Mouse (Mus musculus) hindbrain, postnatal 0 days (tissue): Measurements from ENCODE around the gene 4930564D02Rik. TPM values are rescaled to one million over a fixed set of nuclear protein-coding genes. Genes with fewer than 3 reads are reported as not detected.

Experiments used
- ATAC-seq: fragments of 200-750 bp; cut with Nextera tagmentation; 2 replicates; pipeline ENCODE4 v1.8.0; 2017; ENCODE audit warnings: mild to moderate bottlenecking, moderate TSS enrichment, moderate library complexity
- DNase-seq: peaks from one replicate; pipeline ENCODE4 v3.0.0-alpha.2; 2015; ENCODE audit warnings: low spot score
- H3K27ac ChIP-seq: fragments of 300-500 bp; sonication (generic); 2 replicates; pipeline ENCODE4 v1.5.1; 2014; ENCODE audit warnings: mild to moderate bottlenecking
- H3K27me3 ChIP-seq: fragments of 300-500 bp; sonication (generic); 2 replicates; pipeline ENCODE4 v1.6.1; 2014; ENCODE audit warnings: low read length, mixed read lengths; ENCODE audit not compliant: insufficient read depth
- H3K36me3 ChIP-seq: fragments of 300-500 bp; sonication (generic); 2 replicates; pipeline ENCODE4 v1.6.1; 2014; ENCODE audit warnings: low read length, mixed read lengths; ENCODE audit not compliant: insufficient read depth
- H3K4me1 ChIP-seq: fragments of 300-500 bp; sonication (generic); 2 replicates; pipeline ENCODE4 v1.6.1; 2014; ENCODE audit warnings: antibody characterized with exemption, low read length, mixed read lengths; ENCODE audit not compliant: insufficient read depth
- H3K4me2 ChIP-seq: fragments of 300-500 bp; sonication (generic); 2 replicates; pipeline ENCODE4 v1.6.1; 2014; ENCODE audit warnings: low read depth, mild to moderate bottlenecking, low read length, moderate library complexity, mixed read lengths
- H3K4me3 ChIP-seq: fragments of 300-500 bp; sonication (generic); 2 replicates; pipeline ENCODE4 v1.5.1; 2014; ENCODE audit warnings: low read length
- H3K9ac ChIP-seq: fragments of 300-500 bp; sonication (generic); replicated peaks from 2 replicates; pipeline ENCODE4 v1.6.1; 2014; ENCODE audit warnings: mild to moderate bottlenecking, low read length, moderate library complexity, mixed read lengths
- H3K9me3 ChIP-seq: fragments of 300-500 bp; sonication (generic); 2 replicates; pipeline ENCODE4 v1.6.1; 2016; ENCODE audit warnings: low read length, mixed read lengths
- CTCF ChIP-seq: IDR thresholded peaks from 2 replicates; pipeline ENCODE4 v1.5.1; 2016; ENCODE audit warnings: antibody characterized with exemption, control low read depth, low read depth
- WGBS: fragments of 180-500 bp; shearing (Covaris S2); extraction: QIAGEN DNeasy Blood & Tissue Kit; methylation state at CpG from one replicate; pipeline ENCODE4 v1.1.7; 2014; 5-methylcytosine and 5-hydroxymethylcytosine counted together
- polyA plus RNA-seq: library from polyadenylated mRNA; unstranded; fragments of >200 nt; fragmentation: Nextera tagmentation; extraction: Ambion mirVana; gene quantifications from 2 replicates; pipeline ENCODE4 v1.2.1, GENCODE M21; 2015
- total RNA-seq: library from RNA; depleted of rRNA; stranded (reverse); fragments of >200 nt; gene quantifications from 2 replicates; pipeline ENCODE4 v1.2.3, GENCODE M21; 2014

The 4930564D02Rik gene
- total and polyA plus RNA-seq, 2 experiments from 2014 or later, result not detected

GRCm38 (mm10) chr3:105090981-105091380 lies 24.3 kb downstream of the 4930564D02Rik start:
- ATAC-seq (peak; percentile 86), DNase-seq (peak; percentile 64)
- no peaks in the 10 kb centered on the region for H3K4me1 ChIP-seq
- H3K36me3 ChIP-seq, result no peaks in the 10 kb centered on the region
- no peak overlapping the region for H3K4me3 ChIP-seq
- WGBS, result 33% methylated on average over 3 of the region's 3 CpGs
- no peak overlapping the region for H3K27ac ChIP-seq
- H3K9me3 ChIP-seq, result no peaks in the 10 kb centered on the region
- H3K27me3 ChIP-seq, result no peaks in the 10 kb centered on the region
- TF ChIP-seq CTCF, result peak; percentile 67
- no peak overlapping the region for H3K4me2 ChIP-seq
- no peak overlapping the region for H3K9ac ChIP-seq

GRCm38 (mm10) chr3:105092721-105093505 lies 26.3 kb downstream of the 4930564D02Rik start:
- H3K27ac ChIP-seq, result no peak overlapping the region
- no peak overlapping the region for H3K4me2 ChIP-seq
- TF ChIP-seq CTCF, result no peak
- no peaks in the 10 kb centered on the region for H3K4me1 ChIP-seq
- no peak for DNase-seq
- ATAC-seq, result no peak
- no peak overlapping the region for H3K4me3 ChIP-seq
- H3K9me3 ChIP-seq, result no peaks in the 10 kb centered on the region
- 48% methylated on average over 11 of the region's 11 CpGs for WGBS
- H3K36me3 ChIP-seq, result no peaks in the 10 kb centered on the region
- no peaks in the 10 kb centered on the region for H3K27me3 ChIP-seq
- no peak overlapping the region for H3K9ac ChIP-seq

DNA sequence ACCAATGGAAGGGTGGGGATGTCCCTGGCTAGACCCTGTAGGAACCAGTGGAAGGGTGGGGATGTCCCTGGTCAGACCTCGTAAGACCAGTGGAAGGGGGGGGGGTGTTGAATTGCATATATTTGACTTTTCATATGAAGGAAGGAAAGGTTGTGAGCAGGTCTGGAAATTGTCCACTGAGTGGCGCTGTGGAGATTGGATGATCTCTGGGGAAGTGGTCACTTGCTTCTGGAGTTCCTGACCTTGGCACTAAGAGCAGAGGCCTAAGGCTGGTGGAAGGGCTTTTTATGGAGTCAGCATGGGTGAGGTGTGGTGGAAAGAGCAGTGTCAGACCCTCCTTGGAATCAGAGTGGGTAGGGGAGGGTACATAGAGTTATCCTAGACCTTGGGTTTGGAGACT lies 27.8 kb downstream of the 4930564D02Rik start:
- no peak for ATAC-seq
- H3K4me2 ChIP-seq, result no peak overlapping the region
- no peaks in the 10 kb centered on the region for H3K27me3 ChIP-seq
- no peaks in the 10 kb centered on the region for H3K9me3 ChIP-seq
- WGBS, result 59% methylated on average over 2 of the region's 2 CpGs
- TF ChIP-seq CTCF, result peak; percentile 41
- H3K27ac ChIP-seq, result no peak overlapping the region
- no peaks in the 10 kb centered on the region for H3K36me3 ChIP-seq
- no peak overlapping the region for H3K4me3 ChIP-seq
- no peak overlapping the region for H3K9ac ChIP-seq
- DNase-seq, result no peak
- H3K4me1 ChIP-seq, result no peaks in the 10 kb centered on the region

GRCm38 (mm10) chr3:105095026-105095425 lies 28.4 kb downstream of the 4930564D02Rik start:
- ATAC-seq, result no peak

DNA sequence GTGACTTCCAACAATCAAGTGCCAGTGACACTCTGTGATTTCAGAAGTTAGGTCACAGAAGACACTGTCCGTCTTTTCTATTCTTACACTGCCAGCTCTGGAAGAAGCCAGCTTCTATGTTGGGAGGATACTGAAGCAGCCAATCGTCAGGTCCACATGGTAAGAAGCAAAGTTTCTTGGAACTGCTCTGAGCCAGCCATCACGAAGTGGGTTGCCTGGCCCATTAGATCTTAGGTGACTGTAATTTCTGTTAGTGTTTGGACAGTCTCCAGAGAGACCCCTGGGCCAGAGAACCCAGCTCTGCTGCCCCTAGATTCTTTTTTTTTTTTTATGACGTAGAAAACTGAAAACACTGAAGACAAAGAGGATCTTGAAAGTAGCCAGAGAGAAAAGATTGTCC lies 30.9 kb downstream of the 4930564D02Rik start:
- Histone ChIP-seq H3K36me3 (no peaks in the 10 kb centered on the region), H3K27ac (no peak overlapping the region), H3K9me3 (no peaks in the 10 kb centered on the region), H3K27me3 (no peaks in the 10 kb centered on the region), H3K4me1 (no peaks in the 10 kb centered on the region), H3K4me2 (no peak overlapping the region), H3K4me3 (no peak overlapping the region), H3K9ac (no peak overlapping the region)
- DNase-seq (no peak), ATAC-seq (no peak)
- TF ChIP-seq CTCF, result no peak
- 76% methylated on average over 4 of the region's 4 CpGs for WGBS

More at GRCm38 (mm10) chr3:105095026-105095425, 28.4 kb downstream of the 4930564D02Rik start:
- no peak overlapping the region for H3K4me3 ChIP-seq
- no peak overlapping the region for H3K9ac ChIP-seq
- H3K27ac ChIP-seq, result no peak overlapping the region
- TF ChIP-seq CTCF, result no peak
- H3K4me2 ChIP-seq, result no peak overlapping the region
- WGBS, result 63% methylated on average over 5 of the region's 5 CpGs
- H3K9me3 ChIP-seq, result no peaks in the 10 kb centered on the region
- H3K4me1 ChIP-seq, result no peaks in the 10 kb centered on the region
- no peaks in the 10 kb centered on the region for H3K27me3 ChIP-seq
- no peak for DNase-seq
- H3K36me3 ChIP-seq, result no peaks in the 10 kb centered on the region

DNA sequence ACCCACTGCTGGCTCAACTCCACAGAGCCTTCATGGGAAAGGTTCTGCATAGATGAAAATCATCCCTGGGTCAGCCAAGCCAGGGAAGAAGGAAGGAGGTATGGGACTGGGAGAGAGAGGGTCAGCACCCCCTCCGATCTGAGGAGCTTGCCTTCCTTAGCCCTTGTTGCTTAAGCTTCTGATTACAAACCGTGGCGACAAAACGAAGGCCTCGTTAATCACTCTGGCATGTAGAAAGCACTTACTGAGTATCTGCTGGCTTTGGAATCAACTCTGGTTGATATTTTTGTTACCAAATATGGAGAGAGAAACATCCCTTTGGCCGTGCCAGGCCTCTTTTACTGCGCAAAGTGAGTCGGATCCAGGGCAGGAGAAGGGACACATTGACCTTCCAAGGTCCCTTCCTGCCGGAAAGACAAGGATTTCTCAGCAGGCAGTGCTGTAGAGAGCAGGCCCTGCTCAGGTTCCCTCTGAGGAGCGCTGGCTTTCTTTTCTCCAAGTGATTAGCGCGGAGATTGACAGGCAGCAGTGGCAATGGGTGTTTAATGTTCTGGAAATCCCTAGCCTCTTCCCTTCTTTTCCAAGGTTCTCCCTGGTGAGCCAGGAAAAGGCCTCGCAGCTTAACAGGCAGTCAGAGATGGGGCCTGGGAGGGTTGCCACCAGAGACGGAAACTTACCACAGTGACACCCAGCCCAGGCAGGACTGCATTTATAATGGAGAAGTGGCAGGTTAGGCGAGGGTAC lies 33.1 kb downstream of the 4930564D02Rik start:
- no peak overlapping the region for H3K27ac ChIP-seq

DNA sequence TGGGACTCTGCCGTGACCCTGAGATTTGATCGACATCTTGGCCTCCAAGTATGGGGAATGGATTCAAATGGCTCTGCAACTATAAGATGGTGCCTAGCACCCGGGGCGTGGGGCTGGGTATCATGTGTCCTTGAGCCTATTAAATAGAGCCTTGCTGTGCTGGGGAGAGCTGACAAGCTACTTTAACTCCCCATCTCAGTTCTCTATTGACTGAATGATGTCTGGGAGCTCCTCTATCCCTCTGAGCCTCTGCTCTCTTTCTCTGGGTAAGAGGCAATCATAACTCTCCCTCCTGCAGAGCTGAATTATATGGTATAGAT lies 33.6 kb downstream of the 4930564D02Rik start:
- Histone ChIP-seq H3K27me3 (no peaks in the 10 kb centered on the region), H3K4me1 (no peaks in the 10 kb centered on the region), H3K4me2 (no peak overlapping the region), H3K36me3 (no peaks in the 10 kb centered on the region), H3K9me3 (no peaks in the 10 kb centered on the region), H3K27ac (no peak overlapping the region), H3K9ac (no peak overlapping the region), H3K4me3 (no peak overlapping the region)
- DNase-seq (no peak), ATAC-seq (no peak)
- WGBS, result 53% methylated on average over 4 of the region's 4 CpGs
- TF ChIP-seq CTCF, result no peak

More for the DNA sequence above, 33.1 kb downstream of the 4930564D02Rik start:
- no peak for TF ChIP-seq CTCF
- DNase-seq, result no peak
- Histone ChIP-seq H3K27me3 (no peaks in the 10 kb centered on the region), H3K4me2 (no peak overlapping the region), H3K9ac (no peak overlapping the region), H3K4me1 (no peaks in the 10 kb centered on the region), H3K4me3 (no peak overlapping the region), H3K36me3 (no peaks in the 10 kb centered on the region), H3K9me3 (no peaks in the 10 kb centered on the region)
- ATAC-seq, result no peak; the same call in 1 of the 2 replicates
- 23% methylated on average over 15 of the region's 15 CpGs for WGBS
